8 mouse cellular contexts compared by ENCODE assay signal in genomic region chr11:101905115-101905514, GRCm38 (mm10). TPM values are rescaled to one million over a fixed set of nuclear protein-coding genes. Genes with fewer than 3 reads are reported as not detected.
DNase-seq lines count a peak whose midpoint lies in the region; ATAC-seq lines count a peak whose summit lies in the region.

No protein-coding gene starts in this region.

- H3K36me3 ChIP-seq in embryonic facial prominence, embryonic 15.5 days: no peaks in the 10 kb centered on the region

- ATAC-seq in embryonic facial prominence, embryonic 15.5 days (ENCODE audit: insufficient number of reproducible peaks, low FRiP score, low TSS enrichment, low read depth): peak; percentile 30; the same call in 1 of the 2 replicates
- peak; percentile 70 for ATAC-seq in megakaryocyte progenitor cell, adult 5-6 weeks (replicated peaks; ENCODE audit: poor library complexity)

- H3K27ac ChIP-seq in embryonic facial prominence, embryonic 15.5 days (replicated peaks): no peak overlapping the region

- H3K4me3 ChIP-seq in embryonic facial prominence, embryonic 15.5 days (replicated peaks): no peak overlapping the region

- no peak overlapping the region for H3K4me2 ChIP-seq in embryonic facial prominence, embryonic 15.5 days (replicated peaks)

- 22% methylated on average over 13 of the region's 13 CpGs for WGBS in embryonic facial prominence, embryonic 15.5 days

- H3K27me3 ChIP-seq in embryonic facial prominence, embryonic 15.5 days: 0 out of 2 replicates have a peak, but pooled peaks cover 2% of the 10 kb centered on the region

- peak; percentile 69 to 93 for DNase-seq in adrenal gland, adult (ENCODE audit: inconsistent age in 2 of 2, low spot score in 1 of 2)
- DNase-seq in adrenal gland, adult 8-10 months: no peak
- DNase-seq in adrenal gland, postnatal 25 days: peak; percentile 82
- DNase-seq in heart, postnatal 4 days: peak; percentile 93
- peak; percentile 60 to 80 for DNase-seq in left cerebral cortex, adult 18-20 months (ENCODE audit: low spot score in 2 of 2)
- DNase-seq in spleen, postnatal 10 days (ENCODE audit: low spot score in 2 of 2): peak; percentile 52 to 76

- H3K9me3 ChIP-seq in embryonic facial prominence, embryonic 15.5 days (replicated peaks): no peaks in the 10 kb centered on the region

- H3K9ac ChIP-seq in embryonic facial prominence, embryonic 15.5 days: no peak overlapping the region

- 0 out of 2 replicates have a peak, but pooled peaks cover 5% of the 10 kb centered on the region for H3K4me1 ChIP-seq in embryonic facial prominence, embryonic 15.5 days

RNA-seq across cellular contexts. Expression of gene Meox1, which starts 10.9 kb away (rescaled TPM):
- total RNA-seq in adrenal gland, adult 8-10 months (2022): 1 to 10 TPM; 1.9 to 6.5 (median 4.1) TPM
- total RNA-seq in adrenal gland, postnatal 25 days (2021): 4.5 and 5.0 TPM in 2 replicates
- 11.1 and 12.3 TPM in 2 replicates for polyA plus RNA-seq in embryonic facial prominence, embryonic 15.5 days (2015; fragmentation: Nextera tagmentation; extraction: Ambion mirVana)
- total RNA-seq in heart, postnatal 4 days (2021): 10 to 100 TPM; 17.3 to 19.1 TPM
- total RNA-seq in left cerebral cortex, adult 18-20 months (2021): under 1 TPM; 0.28 to 0.74 TPM
- total RNA-seq in megakaryocyte progenitor cell, adult 5-6 weeks (2015): not detected in 2 replicates
- not detected in 2 replicates for total RNA-seq in megakaryocyte progenitor cell, adult 5-6 weeks (2017)
